Mouse (Mus musculus): ENCODE measurements around the gene Zbtb17. TPM values are rescaled to one million over a fixed set of nuclear protein-coding genes. Genes with fewer than 3 reads are reported as not detected.

The Zbtb17 gene
- total RNA-seq, 2 experiments from 2014 or later: 41.1 to 42.4 TPM

DNA sequence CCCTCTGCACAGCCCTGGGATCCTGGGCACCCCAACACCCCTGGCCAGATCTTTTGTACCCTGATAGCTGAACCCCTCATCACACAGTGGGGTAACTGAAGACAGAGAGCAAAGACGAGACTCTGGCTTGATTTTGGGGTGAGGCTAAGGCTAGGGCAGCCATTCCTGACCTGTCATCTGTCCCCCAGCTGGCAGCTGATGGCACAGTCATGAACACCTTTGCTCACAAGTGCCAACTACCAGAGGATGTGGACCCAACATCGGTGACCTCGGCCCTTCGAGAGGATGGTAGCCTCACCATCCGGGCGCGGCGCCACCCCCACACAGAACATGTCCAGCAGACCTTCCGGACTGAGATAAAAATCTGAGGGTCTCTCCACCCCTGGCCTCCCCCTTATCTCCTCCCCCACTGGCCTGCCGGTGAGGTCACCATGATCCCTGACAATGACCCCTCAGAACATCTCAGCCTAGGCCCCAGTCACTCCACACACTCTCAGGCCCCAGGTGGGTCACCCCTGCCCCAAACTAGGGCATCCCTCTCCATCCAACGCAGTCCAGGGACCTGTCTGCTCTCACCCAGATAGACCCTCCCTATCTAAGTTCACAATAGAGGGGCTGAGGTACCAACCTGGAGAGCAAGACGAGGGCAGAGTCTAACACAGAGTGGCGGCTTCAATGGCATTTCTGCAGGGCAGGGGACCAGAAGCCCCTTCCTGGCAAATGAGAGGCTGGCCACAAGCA, 20.6 kb upstream of the Zbtb17 start:
- no peak for DNase-seq (ENCODE audit: low spot score in 2 of 2)
- intact Hi-C loops (cut with DNase I): no loop called here

GRCm38 (mm10) chr4:141425484-141426479, 18.7 kb upstream of the Zbtb17 start:
- intact Hi-C loops (cut with DNase I): no loop called here
- peak; percentile 77 to 79 for DNase-seq (ENCODE audit: low spot score in 2 of 2)

DNA sequence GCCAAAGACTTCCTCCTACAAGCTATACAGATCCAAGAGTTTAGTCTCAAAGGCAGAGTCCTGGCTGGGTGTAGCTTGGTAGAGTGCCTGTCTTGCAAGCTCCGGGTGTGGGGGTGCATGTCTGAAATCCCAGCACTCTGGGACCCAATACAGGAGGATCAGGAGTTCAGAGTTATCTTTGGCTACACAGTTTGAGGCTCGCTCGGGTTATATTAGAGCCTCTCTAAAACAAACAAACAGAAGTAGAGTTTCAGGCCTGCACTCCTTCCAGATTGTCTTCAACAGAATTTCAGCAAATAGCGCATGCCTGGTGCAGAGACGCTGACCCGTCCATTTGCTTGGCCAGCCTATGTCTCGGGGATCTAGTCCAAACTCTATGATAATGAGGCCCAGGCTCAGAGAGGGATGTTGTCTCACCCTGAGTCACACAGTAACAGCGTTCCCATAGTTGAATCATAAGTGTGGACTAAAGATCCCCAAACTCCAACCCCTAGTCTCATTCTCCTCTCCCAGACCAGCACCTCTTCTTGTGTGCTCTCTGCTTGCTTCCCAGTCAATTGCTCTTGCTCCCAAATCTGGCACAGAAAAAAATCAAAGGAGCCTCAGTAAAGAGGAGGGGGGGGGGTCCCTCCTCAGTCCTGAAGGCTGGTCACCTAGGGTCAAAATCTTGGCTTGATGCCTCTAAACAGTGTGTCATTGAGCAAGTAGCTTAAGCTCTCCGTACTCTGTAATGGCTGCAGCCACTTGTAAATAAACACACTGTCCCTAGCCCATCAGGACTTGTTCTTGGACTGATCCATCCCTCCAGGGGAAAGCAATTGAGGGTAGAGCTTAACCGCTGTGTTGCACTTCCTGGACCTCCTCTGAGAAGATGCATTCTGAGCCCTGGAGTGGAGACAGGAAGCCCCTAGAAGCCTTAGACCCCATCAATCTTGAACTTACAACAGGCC, 17.4 kb upstream of the Zbtb17 start:
- intact Hi-C loops (cut with DNase I): no loop called here
- DNase-seq (ENCODE audit: low spot score in 2 of 2): no peak

- intact Hi-C loops (cut with DNase I): no loop called here
These were observed 16.5 kb upstream of the Zbtb17 start for GRCm38 (mm10) chr4:141427921-141428320.

GRCm38 (mm10) chr4:141429381-141429780, 15.1 kb upstream of the Zbtb17 start:
- intact Hi-C loops (cut with DNase I): no loop called here
- no peak for DNase-seq (ENCODE audit: low spot score in 2 of 2)

More at GRCm38 (mm10) chr4:141427921-141428320, 16.5 kb upstream of the Zbtb17 start:
- DNase-seq (ENCODE audit: low spot score in 2 of 2): no peak

DNA sequence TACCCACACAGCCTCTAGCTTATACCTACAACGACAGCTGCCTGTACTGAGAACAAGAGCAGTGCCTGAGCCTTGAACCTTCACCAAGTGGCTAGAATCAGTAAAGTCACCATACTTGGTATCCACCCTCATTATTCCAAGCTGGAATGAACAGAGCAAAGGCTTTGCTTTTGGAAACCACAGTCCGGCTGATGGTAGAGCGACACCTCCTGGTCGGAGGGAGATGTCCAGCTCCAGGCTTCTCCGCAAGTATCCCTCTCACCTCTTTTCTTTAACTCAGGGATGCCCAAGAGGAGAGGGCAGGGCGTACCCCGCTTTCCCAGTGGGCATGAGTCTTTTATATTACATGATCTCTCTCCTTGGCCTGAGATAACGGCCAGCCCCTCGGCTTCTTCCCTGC, 14.6 kb upstream of the Zbtb17 start:
- intact Hi-C loops (cut with DNase I): loop anchor here (2.0 kb wide), 2 partner anchors 25 to 131 kb away; no protein-coding TSS in a partner anchor
- DNase-seq (ENCODE audit: low spot score in 2 of 2): no peak

DNA sequence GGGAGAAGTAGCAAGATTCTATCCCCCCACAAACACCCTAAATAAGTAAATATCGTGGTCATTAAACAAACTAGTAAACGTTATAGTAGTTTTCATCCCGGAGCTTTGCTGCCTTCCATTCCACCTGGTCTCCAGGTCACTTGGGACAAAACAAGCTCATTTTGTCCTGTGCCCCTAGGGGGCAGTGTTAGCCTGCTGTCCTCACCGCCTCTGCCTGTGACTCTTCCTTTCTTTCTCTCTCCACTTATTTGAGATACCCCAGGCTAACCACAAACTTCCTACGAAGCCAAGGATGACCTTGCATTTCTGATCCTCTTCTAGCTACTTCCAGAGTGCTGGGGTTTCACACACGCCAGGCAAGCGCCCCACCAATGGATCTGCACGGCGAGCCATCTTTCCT, 13.5 kb upstream of the Zbtb17 start:
- DNase-seq (ENCODE audit: low spot score in 2 of 2): peak in 1 of 2 experiments; percentile 53
- intact Hi-C loops (cut with DNase I): loop anchor here (2.0 kb wide), 2 partner anchors 26 to 130 kb away; no protein-coding TSS in a partner anchor

GRCm38 (mm10) chr4:141432666-141433065, 11.8 kb upstream of the Zbtb17 start:
- no peak for DNase-seq (ENCODE audit: low spot score in 2 of 2)
- intact Hi-C loops (cut with DNase I): no loop called here

DNA sequence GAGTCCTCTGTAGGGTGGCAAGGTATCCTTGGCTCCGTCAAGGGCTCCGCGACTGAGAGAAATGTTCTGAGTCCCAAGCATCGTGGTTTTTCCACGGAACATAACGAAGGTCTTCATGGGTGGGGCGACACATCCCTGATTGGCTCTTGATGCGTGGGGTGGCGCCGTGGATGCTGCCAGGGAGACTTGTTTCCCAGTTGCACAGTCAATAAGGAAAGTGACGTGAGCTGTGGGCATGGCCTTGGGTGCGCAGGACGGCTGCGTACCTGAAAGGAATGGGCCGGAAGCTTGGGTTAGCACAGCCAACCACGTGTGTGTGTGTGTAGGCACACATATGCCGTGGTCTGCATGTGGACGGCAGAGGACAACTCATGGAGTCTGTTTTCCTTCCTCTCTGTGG, 11.3 kb upstream of the Zbtb17 start:
- intact Hi-C loops (cut with DNase I): no loop called here
- no peak for DNase-seq (ENCODE audit: low spot score in 2 of 2)

DNA sequence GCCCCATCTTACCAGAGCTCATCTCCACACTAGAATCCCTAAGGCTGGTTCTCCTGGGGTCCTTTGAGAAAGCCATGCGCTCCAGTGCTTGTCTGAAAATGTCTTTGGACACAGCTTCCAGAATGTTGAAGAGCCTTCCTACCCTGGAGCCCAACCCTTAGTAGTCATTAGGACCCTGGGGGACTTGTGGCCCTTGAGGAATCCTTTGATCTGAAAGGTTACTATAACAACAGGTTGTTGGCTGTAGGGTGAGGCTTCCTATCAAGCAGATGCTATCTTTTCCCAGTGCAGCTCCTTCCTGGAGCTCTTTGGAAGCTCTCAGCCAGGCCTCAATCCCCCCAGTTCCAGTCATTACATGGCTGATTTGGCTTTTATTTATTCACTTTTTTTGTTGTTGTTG, 8.5 kb upstream of the Zbtb17 start, which contains the start of gene Srarp:
Gene Srarp, minus strand, starts transcription at position 132 of the 400 bp plus-strand sequence.
- intact Hi-C loops (cut with DNase I): no loop called here
- DNase-seq (ENCODE audit: low spot score in 2 of 2): no peak

- intact Hi-C loops (cut with DNase I): no loop called here
- DNase-seq (ENCODE audit: low spot score in 2 of 2): no peak
These were observed 5.2 kb upstream of the Zbtb17 start for GRCm38 (mm10) chr4:141439083-141439803.

GRCm38 (mm10) chr4:141440877-141441276, 3.6 kb upstream of the Zbtb17 start:
- intact Hi-C loops (cut with DNase I): no loop called here

GRCm38 (mm10) chr4:141443641-141444429, 619 bp upstream of the Zbtb17 start:
- intact Hi-C loops (cut with DNase I): no loop called here

More at GRCm38 (mm10) chr4:141440877-141441276, 3.6 kb upstream of the Zbtb17 start:
- no peak for DNase-seq (ENCODE audit: low spot score in 2 of 2)

GRCm38 (mm10) chr4:141445328-141445720, 870 bp downstream of the Zbtb17 start:
- no peak for DNase-seq (ENCODE audit: low spot score in 2 of 2)
- intact Hi-C loops (cut with DNase I): no loop called here

More at GRCm38 (mm10) chr4:141443641-141444429, 619 bp upstream of the Zbtb17 start:
- DNase-seq (ENCODE audit: low spot score in 2 of 2): no peak

- intact Hi-C loops (cut with DNase I): no loop called here
- no peak for DNase-seq (ENCODE audit: low spot score in 2 of 2)
These were observed 1.8 kb downstream of the Zbtb17 start for GRCm38 (mm10) chr4:141446211-141446610.

GRCm38 (mm10) chr4:141451251-141451650, 6.8 kb downstream of the Zbtb17 start:
- intact Hi-C loops (cut with DNase I): no loop called here
- DNase-seq (ENCODE audit: low spot score in 2 of 2): no peak

DNA sequence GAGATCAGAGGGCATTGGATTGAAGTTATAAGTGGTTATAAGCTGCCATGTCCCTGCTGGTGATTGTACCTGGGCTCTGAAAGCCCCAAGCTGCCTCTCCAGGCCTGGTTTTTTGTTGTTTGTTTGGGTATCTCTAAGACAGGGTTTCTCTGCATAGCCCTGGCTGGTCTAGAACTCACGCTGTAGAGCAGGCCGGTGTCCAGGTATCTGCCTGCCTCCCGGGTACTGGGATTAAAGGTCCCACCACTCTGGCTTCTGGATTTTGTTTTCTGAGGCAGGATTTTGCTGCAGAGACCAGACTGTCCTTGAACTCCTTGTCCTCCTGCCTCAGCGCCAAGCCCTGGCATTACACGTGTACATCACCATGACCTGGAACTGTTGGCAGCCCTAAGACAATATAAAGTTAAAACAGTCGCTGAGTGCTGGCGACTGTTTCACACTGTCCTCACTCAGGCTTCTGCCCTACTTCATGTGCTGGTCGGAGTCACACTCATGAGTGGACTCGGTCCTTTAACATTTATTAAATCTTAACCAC, 7.5 kb downstream of the Zbtb17 start:
- intact Hi-C loops (cut with DNase I): no loop called here
- DNase-seq (ENCODE audit: low spot score in 2 of 2): no peak

All from left cerebral cortex, postnatal 36 days (tissue).